Mouse (Mus musculus): ENCODE data around the gene Taf5. TPM values are rescaled to one million over a fixed set of nuclear protein-coding genes. Genes with fewer than 3 reads are reported as not detected.

Taf5 gene
- total and polyA plus RNA-seq, 2 experiments from 2014 or later: 3.0 to 8.6 TPM

- Histone ChIP-seq H3K36me3 (ENCODE audit: insufficient read depth, low read length) (peaks cover 54% of the 10 kb centered on the region), H3K27ac (ENCODE audit: low read depth, low read length) (no peak overlapping the region)
- 91% methylated on average over 15 of the region's 15 CpGs for WGBS
Measured at GRCm38 (mm10) chr19:47130551-47131125, 63.1 kb downstream of the Taf5 start.

More at GRCm38 (mm10) chr19:47130551-47131125, 63.1 kb downstream of the Taf5 start:
- DNase-seq (ENCODE audit: low spot score) (no peak), ATAC-seq (ENCODE audit: low FRiP score) (no peak)
- Histone ChIP-seq H3K9me3 (ENCODE audit: low read length) (no peaks in the 10 kb centered on the region), H3K9ac (replicated peaks; ENCODE audit: low read length, poor library complexity, severe bottlenecking) (no peak overlapping the region), H3K4me1 (ENCODE audit: insufficient read depth, low read length) (no peaks in the 10 kb centered on the region), H3K4me2 (ENCODE audit: low read depth, low read length, poor library complexity, severe bottlenecking) (no peak overlapping the region), H3K27me3 (ENCODE audit: insufficient read depth, low read length) (no peaks in the 10 kb centered on the region), H3K4me3 (ENCODE audit: low read depth, low read length) (no peak overlapping the region)
- no peak for TF ChIP-seq CTCF (IDR thresholded peaks at IDR 0.05)

Other genes starting within 250 kb of the Taf5 start
- gene Ina, start 53.0 kb upstream of the Taf5 start, total RNA-seq (2014; rRNA removed): 229 and 248 TPM in 2 replicates
- 294 and 310 TPM in 2 replicates for gene Ina, start 53.0 kb upstream of the Taf5 start, polyA plus RNA-seq (2015; fragmentation: Nextera tagmentation; extraction: Ambion mirVana)
- 64.1 and 68.1 TPM in 2 replicates for gene Nt5c2, start 52.6 kb upstream of the Taf5 start, total RNA-seq (2014; rRNA removed)
- gene Nt5c2, start 52.6 kb upstream of the Taf5 start, polyA plus RNA-seq (2015; fragmentation: Nextera tagmentation; extraction: Ambion mirVana): 81.8 and 83.0 TPM in 2 replicates
- 26.3 and 29.2 TPM in 2 replicates for gene Pcgf6, start 16.8 kb upstream of the Taf5 start, total RNA-seq (2014; rRNA removed)
- gene Pcgf6, start 16.8 kb upstream of the Taf5 start, polyA plus RNA-seq (2015; fragmentation: Nextera tagmentation; extraction: Ambion mirVana): 21.8 and 23.6 TPM in 2 replicates
- 620 and 786 TPM in 2 replicates for gene Usmg5, start 22.9 kb downstream of the Taf5 start, total RNA-seq (2014; rRNA removed)
- gene Usmg5, start 22.9 kb downstream of the Taf5 start, polyA plus RNA-seq (2015; fragmentation: Nextera tagmentation; extraction: Ambion mirVana): 1,971 and 2,037 TPM in 2 replicates
- 10.9 and 11.0 TPM in 2 replicates for gene Pdcd11, start 23.0 kb downstream of the Taf5 start, total RNA-seq (2014; rRNA removed)
- 3.4 and 3.8 TPM in 2 replicates for gene Pdcd11, start 23.0 kb downstream of the Taf5 start, polyA plus RNA-seq (2015; fragmentation: Nextera tagmentation; extraction: Ambion mirVana)
- 0.77 and 0.80 TPM in 2 replicates for gene Calhm2, start 70.5 kb downstream of the Taf5 start, total RNA-seq (2014; rRNA removed)
- 0.80 and 1.0 TPM in 2 replicates for gene Calhm2, start 70.5 kb downstream of the Taf5 start, polyA plus RNA-seq (2015; fragmentation: Nextera tagmentation; extraction: Ambion mirVana)
- not detected in 2 replicates for gene Calhm1, start 76.5 kb downstream of the Taf5 start, total RNA-seq (2014; rRNA removed)
- gene Calhm1, start 76.5 kb downstream of the Taf5 start, polyA plus RNA-seq (2015; fragmentation: Nextera tagmentation; extraction: Ambion mirVana): not detected in 2 replicates
- gene Calhm3, start 90.0 kb downstream of the Taf5 start, total RNA-seq (2014; rRNA removed): 0.33 TPM in 1 of 2 replicates, not detected in the other
- 0.22 TPM in 1 of 2 replicates, not detected in the other for gene Calhm3, start 90.0 kb downstream of the Taf5 start, polyA plus RNA-seq (2015; fragmentation: Nextera tagmentation; extraction: Ambion mirVana)
- gene Neurl1a, start 111.1 kb downstream of the Taf5 start, total RNA-seq (2014; rRNA removed): 66.9 and 82.4 TPM in 2 replicates
- gene Neurl1a, start 111.1 kb downstream of the Taf5 start, polyA plus RNA-seq (2015; fragmentation: Nextera tagmentation; extraction: Ambion mirVana): 16.2 and 16.8 TPM in 2 replicates